Mouse (Mus musculus): Measurements from ENCODE around the gene Mpp2. TPM values are rescaled to one million over a fixed set of nuclear protein-coding genes. Genes with fewer than 3 reads are reported as not detected.

The Mpp2 gene
- polyA plus RNA-seq, 1 experiment, result 21.2 TPM

DNA sequence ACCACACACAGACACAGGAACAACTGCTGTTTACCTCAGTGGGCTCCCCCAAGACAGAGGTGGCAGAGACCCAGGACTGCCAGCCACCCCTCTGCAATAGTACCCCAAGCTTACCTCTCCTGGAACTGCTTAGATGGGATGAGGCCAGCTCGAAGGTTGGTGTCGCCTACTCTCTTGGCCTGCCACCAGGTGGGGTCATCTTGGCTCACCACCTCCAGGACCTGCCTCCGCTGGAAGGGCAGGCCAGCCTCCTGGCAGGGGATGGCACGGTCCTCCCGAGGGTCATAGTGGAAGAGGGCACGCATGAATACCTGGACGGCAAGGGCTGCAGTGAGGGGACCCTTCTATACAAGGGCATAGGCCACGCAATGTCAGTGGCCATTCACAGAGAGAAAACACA, 75.1 kb downstream of the Mpp2 start:
- no peaks in the 10 kb centered on the region for H3K9me3 ChIP-seq (ENCODE audit: control insufficient read depth, low read length)
- TF ChIP-seq TAL1 (IDR thresholded peaks at IDR 0.05; ENCODE audit: low read length), result no peak
- TF ChIP-seq GATA1 (IDR thresholded peaks at IDR 0.05; ENCODE audit: low read length), result no peak
- no peaks in the 10 kb centered on the region; the same call in 1 of the 2 replicates for H3K4me1 ChIP-seq (ENCODE audit: control insufficient read depth)
- H3K27me3 ChIP-seq (ENCODE audit: control insufficient read depth), result peaks cover 2% of the 10 kb centered on the region; the same call in 1 of the 2 replicates
- H3K4me3 ChIP-seq (replicated peaks), result no peak overlapping the region
- H3K36me3 ChIP-seq (ENCODE audit: control insufficient read depth), result no peaks in the 10 kb centered on the region

DNA sequence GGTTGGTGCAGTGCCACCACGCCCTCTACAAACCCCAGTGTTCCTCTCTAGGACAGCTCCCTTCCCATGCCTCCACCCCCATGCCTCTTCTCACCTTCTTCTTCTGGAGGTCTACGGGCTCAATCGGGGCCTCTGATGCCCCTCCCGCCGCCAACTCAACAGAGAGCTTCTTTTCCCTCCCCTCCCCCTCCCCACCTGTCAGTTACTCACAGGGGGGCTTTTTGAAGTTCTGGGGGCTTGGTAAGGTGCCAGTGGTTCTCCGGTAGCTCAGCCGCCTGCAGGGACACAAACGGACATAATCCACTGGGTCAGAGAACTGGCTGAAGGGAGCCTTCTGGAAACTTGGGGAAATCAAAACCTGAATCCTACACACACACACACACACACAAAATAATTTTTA, 76.8 kb downstream of the Mpp2 start:
- Histone ChIP-seq H3K27me3 (ENCODE audit: control insufficient read depth) (peaks cover 2% of the 10 kb centered on the region; the same call in 1 of the 2 replicates), H3K4me3 (replicated peaks) (no peak overlapping the region), H3K36me3 (ENCODE audit: control insufficient read depth) (no peaks in the 10 kb centered on the region), H3K4me1 (ENCODE audit: control insufficient read depth) (peaks cover 2% of the 10 kb centered on the region; the same call in 1 of the 2 replicates), H3K9me3 (ENCODE audit: control insufficient read depth, low read length) (no peaks in the 10 kb centered on the region)
- TF ChIP-seq TAL1 (IDR thresholded peaks at IDR 0.05; ENCODE audit: low read length) (no peak), GATA1 (IDR thresholded peaks at IDR 0.05; ENCODE audit: low read length) (no peak)

DNA sequence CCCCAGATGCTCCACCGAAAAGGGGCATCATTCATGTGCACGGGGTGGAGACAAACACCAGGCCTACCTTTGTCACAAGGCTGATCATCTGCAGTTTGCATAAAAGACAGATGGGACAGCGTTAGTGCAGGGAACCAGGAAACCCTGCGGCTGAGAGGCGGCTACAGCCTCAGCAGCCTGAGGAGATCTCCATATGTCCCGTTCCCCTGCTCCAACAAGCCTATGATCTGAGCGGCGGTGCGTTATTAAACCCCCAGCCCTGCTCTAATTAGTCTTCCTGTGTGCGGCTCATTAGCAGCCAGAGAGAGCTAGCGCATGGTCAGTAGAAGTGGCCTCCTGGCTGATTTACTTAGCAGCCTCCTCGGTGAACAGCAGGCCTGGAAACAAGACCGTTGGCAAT, 78.2 kb downstream of the Mpp2 start:
- Histone ChIP-seq H3K4me1 (ENCODE audit: control insufficient read depth) (peaks cover 2% of the 10 kb centered on the region; the same call in 1 of the 2 replicates), H3K36me3 (ENCODE audit: control insufficient read depth) (no peaks in the 10 kb centered on the region), H3K27me3 (ENCODE audit: control insufficient read depth) (peaks cover 2% of the 10 kb centered on the region; the same call in 1 of the 2 replicates), H3K4me3 (replicated peaks) (no peak overlapping the region), H3K9me3 (ENCODE audit: control insufficient read depth, low read length) (no peaks in the 10 kb centered on the region)
- TF ChIP-seq TAL1 (IDR thresholded peaks at IDR 0.05; ENCODE audit: low read length), result no peak
- no peak for TF ChIP-seq GATA1 (IDR thresholded peaks at IDR 0.05; ENCODE audit: low read length)

DNA sequence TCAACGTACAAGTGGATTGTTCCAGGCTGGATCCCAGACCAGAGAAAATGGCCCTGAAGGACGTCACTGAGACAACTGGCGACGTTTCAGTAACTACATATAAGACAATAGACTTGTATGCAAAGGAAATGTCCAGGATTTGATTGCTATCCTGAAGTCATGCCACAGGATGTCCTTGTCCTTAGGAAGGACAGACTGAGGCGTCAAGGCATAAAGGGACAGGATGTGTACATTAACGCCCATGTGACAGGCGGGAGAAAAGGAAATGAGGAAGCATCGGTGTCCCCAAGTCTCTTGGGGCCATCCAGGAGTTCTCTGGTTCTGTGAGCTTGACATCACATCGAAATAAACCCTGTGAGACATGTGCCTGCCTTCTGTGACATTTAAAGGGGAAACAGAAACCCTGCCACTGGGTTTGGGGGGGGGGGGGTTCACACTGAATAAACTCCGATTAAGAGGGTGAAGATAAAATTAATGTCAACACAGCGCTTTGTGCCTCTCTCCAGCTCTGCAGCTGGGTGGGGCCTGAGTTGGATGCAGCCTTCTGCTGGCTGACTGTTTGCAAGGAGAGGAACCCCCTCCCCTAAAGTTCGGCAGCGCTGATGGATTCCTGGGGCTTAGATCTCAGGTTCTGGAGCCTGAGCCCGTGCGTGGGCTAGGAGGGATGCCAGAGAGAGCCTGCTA, 79.2 kb downstream of the Mpp2 start:
- Histone ChIP-seq H3K27me3 (ENCODE audit: control insufficient read depth) (peaks cover 2% of the 10 kb centered on the region; the same call in 1 of the 2 replicates), H3K4me3 (replicated peaks) (no peak overlapping the region), H3K9me3 (ENCODE audit: control insufficient read depth, low read length) (peaks cover 2% of the 10 kb centered on the region), H3K36me3 (ENCODE audit: control insufficient read depth) (no peaks in the 10 kb centered on the region), H3K4me1 (ENCODE audit: control insufficient read depth) (peaks cover 2% of the 10 kb centered on the region; the same call in 1 of the 2 replicates)
- TF ChIP-seq TAL1 (IDR thresholded peaks at IDR 0.05; ENCODE audit: low read length) (no peak), GATA1 (IDR thresholded peaks at IDR 0.05; ENCODE audit: low read length) (no peak)

DNA sequence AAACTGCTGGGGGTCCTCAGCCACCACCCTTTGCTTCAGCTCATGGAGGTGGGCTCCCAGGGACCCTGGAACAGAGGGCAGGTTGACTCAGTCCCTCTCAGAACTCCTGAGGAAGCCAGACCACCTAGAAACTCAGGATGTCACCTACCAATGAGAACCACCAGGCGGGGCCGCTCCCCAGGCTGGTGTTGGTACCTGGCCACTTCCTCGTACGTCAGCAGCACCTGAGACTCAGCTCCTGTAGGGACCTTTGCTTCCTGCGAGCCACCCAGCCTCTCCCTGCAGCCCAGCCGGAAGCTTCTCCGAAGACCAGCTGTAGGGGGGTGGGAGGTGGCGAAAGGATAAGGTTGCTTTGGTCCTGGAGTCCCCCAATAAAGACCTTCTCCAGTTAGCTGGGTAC, 79.9 kb downstream of the Mpp2 start:
- H3K9me3 ChIP-seq (ENCODE audit: control insufficient read depth, low read length), result peaks cover 2% of the 10 kb centered on the region
- peaks cover 2% of the 10 kb centered on the region; the same call in 1 of the 2 replicates for H3K4me1 ChIP-seq (ENCODE audit: control insufficient read depth)
- TF ChIP-seq TAL1 (IDR thresholded peaks at IDR 0.05; ENCODE audit: low read length), result no peak
- TF ChIP-seq GATA1 (IDR thresholded peaks at IDR 0.05; ENCODE audit: low read length), result no peak
- H3K4me3 ChIP-seq (replicated peaks), result no peak overlapping the region
- peaks cover 2% of the 10 kb centered on the region; the same call in 1 of the 2 replicates for H3K27me3 ChIP-seq (ENCODE audit: control insufficient read depth)
- no peaks in the 10 kb centered on the region for H3K36me3 ChIP-seq (ENCODE audit: control insufficient read depth)

Other genes starting within 250 kb of the Mpp2 start
- not detected in 2 replicates for gene Meox1, start 194.1 kb downstream of the Mpp2 start, polyA plus RNA-seq (2012)
- gene Sost, start 121.5 kb downstream of the Mpp2 start, polyA plus RNA-seq (2012), result 0.02 TPM in 1 of 2 replicates, not detected in the other
- gene Cfap97d1, start 104.2 kb downstream of the Mpp2 start, polyA plus RNA-seq (2012), result not detected in 2 replicates
- 0.02 and 0.03 TPM in 2 replicates for gene Dusp3, start 101.5 kb downstream of the Mpp2 start, polyA plus RNA-seq (2012)
- gene Mpp3, start 60.1 kb downstream of the Mpp2 start, polyA plus RNA-seq (2012), result 0.05 TPM in 1 of 2 replicates, not detected in the other
- gene Cd300lg, start 47.0 kb downstream of the Mpp2 start, polyA plus RNA-seq (2012), result not detected in 2 replicates
- gene Ppy, start 12.8 kb upstream of the Mpp2 start, polyA plus RNA-seq (2012), result not detected in 2 replicates
- gene Pyy, start 19.3 kb upstream of the Mpp2 start, polyA plus RNA-seq (2012), result not detected in 2 replicates
- gene Nags, start 57.0 kb upstream of the Mpp2 start, polyA plus RNA-seq (2012), result 0.14 and 0.16 TPM in 2 replicates
- 1.1 and 1.7 TPM in 2 replicates for gene Tmem101, start 67.9 kb upstream of the Mpp2 start, polyA plus RNA-seq (2012)
- 8.9 TPM in 2 replicates for gene Lsm12, start 96.8 kb upstream of the Mpp2 start, polyA plus RNA-seq (2012)
- gene G6pc3, start 101.1 kb upstream of the Mpp2 start, polyA plus RNA-seq (2012), result 0.30 and 0.50 TPM in 2 replicates
- 4.3 and 6.3 TPM in 2 replicates for gene Hdac5, start 141.7 kb upstream of the Mpp2 start, polyA plus RNA-seq (2012)
- gene BC030867, start 160.4 kb upstream of the Mpp2 start, polyA plus RNA-seq (2012), result 0.50 and 1.6 TPM in 2 replicates
- gene Asb16, start 180.2 kb upstream of the Mpp2 start, polyA plus RNA-seq (2012), result 0.01 and 0.02 TPM in 2 replicates
- 8.1 and 8.9 TPM in 2 replicates for gene Tmub2, start 196.4 kb upstream of the Mpp2 start, polyA plus RNA-seq (2012)
- 4.5 and 6.0 TPM in 2 replicates for gene Atxn7l3, start 208.1 kb upstream of the Mpp2 start, polyA plus RNA-seq (2012)
- 10.3 and 12.3 TPM in 2 replicates for gene Ubtf, start 231.2 kb upstream of the Mpp2 start, polyA plus RNA-seq (2012)